Mouse (Mus musculus): ENCODE data around the gene Mybphl. TPM values are rescaled to one million over a fixed set of nuclear protein-coding genes. Genes with fewer than 3 reads are reported as not detected.

Gene Mybphl
- polyA plus RNA-seq (2014; fragmentation: Nextera tagmentation; extraction: Ambion mirVana), result not detected in 2 replicates

DNA sequence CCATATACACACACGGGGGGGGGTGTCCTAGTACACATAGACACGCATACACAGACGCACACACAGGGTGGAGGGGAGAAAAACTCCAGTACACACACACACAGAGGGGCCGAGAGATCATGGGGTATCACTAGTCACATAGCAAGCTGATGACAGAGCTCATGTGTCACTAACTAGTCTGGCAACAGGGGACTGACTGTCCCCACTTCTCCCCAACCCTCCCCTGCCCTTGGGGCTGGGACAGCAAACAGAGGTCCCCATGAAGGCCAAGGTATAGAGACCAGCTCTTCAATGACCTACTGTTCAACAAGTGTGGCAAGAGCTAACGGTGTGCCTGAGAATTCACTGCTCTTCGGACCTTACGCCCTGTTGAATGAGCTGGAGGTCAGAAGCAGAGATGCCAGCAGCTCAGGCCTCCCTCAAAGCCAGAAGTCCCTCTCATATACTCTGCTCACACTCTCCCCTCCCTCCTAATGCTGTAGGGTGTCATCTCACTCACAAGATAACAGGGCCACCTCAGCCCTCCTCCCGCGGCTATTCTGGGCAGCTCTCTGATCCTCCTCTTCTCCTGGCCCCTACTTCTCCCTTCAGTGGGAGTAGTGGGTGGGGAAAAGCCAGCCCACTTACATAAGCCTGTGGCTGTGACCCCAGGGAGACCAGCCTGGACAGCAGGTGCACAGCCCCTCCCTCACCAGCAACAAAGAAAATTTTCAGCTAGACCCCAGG, at the start of gene Mybphl:
Gene Mybphl (plus strand): TSS at position 642 of the 726 bp plus-strand sequence.
- Histone ChIP-seq H3K9me3 (ENCODE audit: control insufficient read depth, low read length) (no peaks in the 10 kb centered on the region), H3K4me3 (ENCODE audit: low read length) (no peak within 1 kb of the TSS), H3K27me3 (ENCODE audit: control insufficient read depth, insufficient read depth, low read length) (no peaks in the 10 kb centered on the region), H3K9ac (ENCODE audit: low read depth, low read length) (no peak within 1 kb of the TSS; the same call in 1 of the 2 replicates), H3K36me3 (ENCODE audit: control insufficient read depth, insufficient read depth, low read length) (no peaks in the 10 kb centered on the region), H3K4me2 (replicated peaks; ENCODE audit: low read depth, low read length) (no peak within 1 kb of the TSS), H3K4me1 (ENCODE audit: control insufficient read depth, insufficient read depth, low read length) (peaks cover 9% of the 10 kb centered on the region; the same call in 1 of the 2 replicates), H3K27ac (ENCODE audit: low read depth, low read length) (no peak within 1 kb of the TSS)
- 67% methylated on average over 9 of the region's 9 CpGs for WGBS
- ATAC-seq (ENCODE audit: low FRiP score, low TSS enrichment), result 0 out of 2 replicates have a peak, but pooled peaks have one; percentile 24

DNA sequence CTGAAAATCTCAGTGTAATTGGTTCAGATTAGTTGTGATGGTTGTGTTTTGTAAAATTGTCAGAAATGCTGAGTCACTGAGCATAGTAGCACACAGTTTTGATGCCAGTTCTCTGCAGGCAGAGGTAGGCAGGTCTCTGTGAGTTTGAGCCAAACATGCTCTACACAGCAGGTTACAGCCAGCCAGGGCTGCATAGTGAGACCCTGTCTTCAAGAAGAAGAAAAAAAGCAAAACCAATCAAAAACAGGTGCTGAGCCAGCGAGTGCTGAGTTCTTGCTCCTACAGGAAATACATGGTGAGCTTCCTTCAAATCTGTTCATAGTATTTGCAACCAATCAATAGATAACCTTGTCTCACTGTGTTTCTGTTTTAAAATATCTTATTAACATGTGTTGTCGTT, 46.2 kb upstream of the Mybphl start:
- Histone ChIP-seq H3K4me2 (replicated peaks; ENCODE audit: low read depth, low read length) (no peak overlapping the region), H3K9me3 (ENCODE audit: control insufficient read depth, low read length) (no peaks in the 10 kb centered on the region), H3K36me3 (ENCODE audit: control insufficient read depth, insufficient read depth, low read length) (no peaks in the 10 kb centered on the region), H3K27me3 (ENCODE audit: control insufficient read depth, insufficient read depth, low read length) (no peaks in the 10 kb centered on the region), H3K4me3 (ENCODE audit: low read length) (no peak overlapping the region), H3K4me1 (ENCODE audit: control insufficient read depth, insufficient read depth, low read length) (no peaks in the 10 kb centered on the region), H3K9ac (ENCODE audit: low read depth, low read length) (no peak overlapping the region), H3K27ac (ENCODE audit: low read depth, low read length) (no peak overlapping the region)
- no peak for ATAC-seq (ENCODE audit: low FRiP score, low TSS enrichment)
- WGBS, result 72% methylated on average over 2 of the region's 2 CpGs

DNA sequence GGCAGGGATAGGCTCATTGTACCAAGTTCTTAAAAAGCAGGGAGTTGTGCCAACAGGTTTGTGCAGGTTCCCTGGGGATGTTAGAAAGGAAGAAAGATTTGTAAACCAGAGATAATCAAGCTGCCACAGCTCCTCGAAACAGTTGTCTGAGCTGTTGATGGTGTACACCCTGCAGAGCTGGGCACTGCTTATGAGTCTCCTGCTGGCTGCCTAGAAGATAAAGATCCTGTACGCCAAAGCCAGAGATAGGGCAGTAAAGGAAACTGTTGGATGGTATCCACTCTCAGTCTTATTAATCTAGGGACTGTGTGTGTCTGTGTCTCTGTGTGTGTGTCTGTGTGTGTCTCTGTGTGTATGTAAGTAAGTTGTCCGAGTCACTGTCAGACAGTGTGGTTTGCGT, 43.0 kb upstream of the Mybphl start:
- Histone ChIP-seq H3K36me3 (ENCODE audit: control insufficient read depth, insufficient read depth, low read length) (peaks cover 6% of the 10 kb centered on the region; the same call in 1 of the 2 replicates), H3K27me3 (ENCODE audit: control insufficient read depth, insufficient read depth, low read length) (no peaks in the 10 kb centered on the region), H3K9ac (ENCODE audit: low read depth, low read length) (no peak overlapping the region), H3K9me3 (ENCODE audit: control insufficient read depth, low read length) (no peaks in the 10 kb centered on the region), H3K4me1 (ENCODE audit: control insufficient read depth, insufficient read depth, low read length) (no peaks in the 10 kb centered on the region), H3K4me3 (ENCODE audit: low read length) (no peak overlapping the region), H3K27ac (ENCODE audit: low read depth, low read length) (no peak overlapping the region), H3K4me2 (replicated peaks; ENCODE audit: low read depth, low read length) (no peak overlapping the region)
- ATAC-seq (ENCODE audit: low FRiP score, low TSS enrichment), result no peak
- 79% methylated on average over 4 of the region's 4 CpGs for WGBS

DNA sequence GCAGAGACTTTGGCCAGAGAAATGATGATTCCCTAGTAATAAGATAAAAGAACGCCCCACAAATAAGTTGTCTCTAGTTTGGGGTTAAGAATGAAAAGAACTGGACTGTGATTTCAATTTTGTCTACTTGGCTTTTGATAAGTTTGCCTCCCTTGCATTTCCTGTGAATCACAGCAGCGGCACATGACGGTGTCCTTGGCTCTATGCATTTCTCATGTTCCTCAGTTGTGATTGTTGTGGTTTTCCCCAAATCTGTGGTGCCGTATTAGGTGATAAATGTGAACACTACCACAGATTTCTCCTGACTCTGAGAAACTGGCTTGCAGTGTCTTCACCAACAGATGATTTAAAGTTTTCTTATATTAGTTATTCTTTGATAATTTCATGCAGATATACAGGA, 42.6 kb upstream of the Mybphl start:
- H3K9me3 ChIP-seq (ENCODE audit: control insufficient read depth, low read length), result no peaks in the 10 kb centered on the region
- H3K4me2 ChIP-seq (replicated peaks; ENCODE audit: low read depth, low read length), result no peak overlapping the region
- H3K4me1 ChIP-seq (ENCODE audit: control insufficient read depth, insufficient read depth, low read length), result no peaks in the 10 kb centered on the region
- ATAC-seq (ENCODE audit: low FRiP score, low TSS enrichment), result no peak
- WGBS, result 87% methylated on average over 4 of the region's 4 CpGs
- H3K9ac ChIP-seq (ENCODE audit: low read depth, low read length), result no peak overlapping the region
- no peaks in the 10 kb centered on the region for H3K27me3 ChIP-seq (ENCODE audit: control insufficient read depth, insufficient read depth, low read length)
- H3K27ac ChIP-seq (ENCODE audit: low read depth, low read length), result no peak overlapping the region
- peaks cover 6% of the 10 kb centered on the region; the same call in 1 of the 2 replicates for H3K36me3 ChIP-seq (ENCODE audit: control insufficient read depth, insufficient read depth, low read length)
- H3K4me3 ChIP-seq (ENCODE audit: low read length), result no peak overlapping the region

DNA sequence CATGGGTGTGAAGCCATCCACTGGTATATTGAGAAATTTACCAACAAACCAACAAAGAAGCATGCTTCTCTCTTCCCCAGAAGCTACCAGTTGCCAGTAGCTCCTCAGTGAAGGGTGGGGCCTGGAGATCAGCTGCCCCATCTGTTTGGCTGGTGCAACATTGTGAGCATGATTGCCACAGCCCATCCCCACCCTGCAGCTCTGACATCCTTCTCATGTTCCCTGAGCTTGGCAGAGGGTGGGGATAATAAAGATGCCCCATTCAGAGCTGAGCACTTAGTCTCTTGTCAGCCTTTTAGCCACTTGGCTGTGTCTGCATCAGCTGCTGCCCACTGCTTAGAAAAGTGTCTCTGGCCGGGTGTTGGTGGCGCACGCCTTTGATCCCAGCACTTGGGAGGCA, 41.7 kb upstream of the Mybphl start:
- H3K9me3 ChIP-seq (ENCODE audit: control insufficient read depth, low read length), result no peaks in the 10 kb centered on the region
- no peak overlapping the region for H3K4me3 ChIP-seq (ENCODE audit: low read length)
- no peaks in the 10 kb centered on the region for H3K4me1 ChIP-seq (ENCODE audit: control insufficient read depth, insufficient read depth, low read length)
- H3K4me2 ChIP-seq (replicated peaks; ENCODE audit: low read depth, low read length), result no peak overlapping the region
- no peaks in the 10 kb centered on the region for H3K27me3 ChIP-seq (ENCODE audit: control insufficient read depth, insufficient read depth, low read length)
- no peak overlapping the region for H3K9ac ChIP-seq (ENCODE audit: low read depth, low read length)
- peaks cover 12% of the 10 kb centered on the region; the same call in 1 of the 2 replicates for H3K36me3 ChIP-seq (ENCODE audit: control insufficient read depth, insufficient read depth, low read length)
- H3K27ac ChIP-seq (ENCODE audit: low read depth, low read length), result no peak overlapping the region
- ATAC-seq (ENCODE audit: low FRiP score, low TSS enrichment), result no peak
- WGBS, result 79% methylated on average over 3 of the region's 3 CpGs

DNA sequence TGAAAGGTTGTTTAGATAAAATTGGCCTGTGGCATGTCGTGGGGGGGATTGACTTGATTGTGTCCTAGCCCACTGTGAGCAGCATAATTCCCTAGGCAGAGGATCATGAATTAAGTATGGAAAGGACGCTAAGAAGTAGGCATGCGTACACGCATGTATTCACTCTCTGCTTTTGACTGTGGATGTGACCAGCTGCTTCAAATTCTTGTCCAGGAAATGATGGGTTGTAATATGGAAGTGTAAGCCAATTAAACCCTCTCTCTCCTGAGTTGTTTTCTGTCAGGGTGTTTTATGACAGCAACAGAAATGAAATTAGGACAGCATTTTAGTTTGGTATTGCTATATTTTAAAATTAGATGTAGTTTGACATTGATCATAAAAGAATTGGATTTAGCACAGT, 39.9 kb upstream of the Mybphl start:
- Histone ChIP-seq H3K9ac (ENCODE audit: low read depth, low read length) (no peak overlapping the region), H3K27ac (ENCODE audit: low read depth, low read length) (no peak overlapping the region), H3K4me2 (replicated peaks; ENCODE audit: low read depth, low read length) (no peak overlapping the region), H3K27me3 (ENCODE audit: control insufficient read depth, insufficient read depth, low read length) (no peaks in the 10 kb centered on the region), H3K9me3 (ENCODE audit: control insufficient read depth, low read length) (no peaks in the 10 kb centered on the region), H3K4me3 (ENCODE audit: low read length) (no peak overlapping the region), H3K36me3 (ENCODE audit: control insufficient read depth, insufficient read depth, low read length) (peaks cover 12% of the 10 kb centered on the region; the same call in 1 of the 2 replicates), H3K4me1 (ENCODE audit: control insufficient read depth, insufficient read depth, low read length) (no peaks in the 10 kb centered on the region)
- WGBS, result 85% methylated on average over 4 of the region's 4 CpGs
- no peak for ATAC-seq (ENCODE audit: low FRiP score, low TSS enrichment)

DNA sequence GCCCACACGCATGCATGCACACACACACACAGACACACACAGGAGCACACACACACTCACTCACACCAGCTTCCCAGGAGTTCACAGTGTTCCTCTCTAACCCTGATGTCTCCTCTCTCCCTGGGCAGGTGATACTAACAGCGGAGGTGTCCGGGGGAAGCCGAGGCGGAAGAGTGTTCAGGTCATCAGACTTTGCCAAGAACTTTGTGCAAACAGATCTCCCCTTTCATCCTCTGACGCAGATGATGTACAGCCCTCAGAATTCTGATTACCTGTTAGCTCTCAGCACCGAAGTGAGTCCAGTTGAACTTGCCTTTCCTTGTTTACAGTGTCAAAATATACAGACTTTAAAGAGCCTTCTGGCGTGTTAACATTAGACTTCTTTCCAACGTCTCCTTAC, 39.2 kb upstream of the Mybphl start:
- ATAC-seq (ENCODE audit: low FRiP score, low TSS enrichment), result no peak
- Histone ChIP-seq H3K36me3 (ENCODE audit: control insufficient read depth, insufficient read depth, low read length) (peaks cover 12% of the 10 kb centered on the region; the same call in 1 of the 2 replicates), H3K9me3 (ENCODE audit: control insufficient read depth, low read length) (no peaks in the 10 kb centered on the region), H3K27ac (ENCODE audit: low read depth, low read length) (no peak overlapping the region), H3K27me3 (ENCODE audit: control insufficient read depth, insufficient read depth, low read length) (no peaks in the 10 kb centered on the region), H3K4me2 (replicated peaks; ENCODE audit: low read depth, low read length) (no peak overlapping the region), H3K9ac (ENCODE audit: low read depth, low read length) (no peak overlapping the region), H3K4me1 (ENCODE audit: control insufficient read depth, insufficient read depth, low read length) (no peaks in the 10 kb centered on the region), H3K4me3 (ENCODE audit: low read length) (no peak overlapping the region)
- WGBS, result 88% methylated on average over 9 of the region's 9 CpGs

DNA sequence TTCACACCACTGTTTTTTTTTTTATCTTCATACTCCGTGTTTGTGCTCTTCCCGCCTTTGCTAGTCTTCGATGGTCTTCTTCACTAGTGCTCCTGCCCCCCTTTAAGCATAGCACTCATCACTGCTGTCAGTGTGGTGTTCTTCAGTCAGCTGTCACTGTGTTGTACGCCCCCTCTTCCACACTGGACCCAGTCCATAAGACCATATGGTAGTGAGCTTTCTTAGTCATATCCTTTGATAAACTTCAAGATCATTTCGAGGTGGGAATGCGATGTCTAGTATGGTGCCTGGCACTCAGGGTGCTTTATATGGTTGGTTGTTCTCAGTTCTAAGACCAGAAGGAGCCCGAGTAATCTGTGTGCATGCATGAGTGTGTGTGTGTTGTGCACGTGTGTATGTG, 37.4 kb upstream of the Mybphl start:
- Histone ChIP-seq H3K27me3 (ENCODE audit: control insufficient read depth, insufficient read depth, low read length) (no peaks in the 10 kb centered on the region), H3K9me3 (ENCODE audit: control insufficient read depth, low read length) (no peaks in the 10 kb centered on the region), H3K4me2 (replicated peaks; ENCODE audit: low read depth, low read length) (no peak overlapping the region), H3K4me3 (ENCODE audit: low read length) (no peak overlapping the region), H3K4me1 (ENCODE audit: control insufficient read depth, insufficient read depth, low read length) (no peaks in the 10 kb centered on the region), H3K9ac (ENCODE audit: low read depth, low read length) (no peak overlapping the region), H3K27ac (ENCODE audit: low read depth, low read length) (no peak overlapping the region), H3K36me3 (ENCODE audit: control insufficient read depth, insufficient read depth, low read length) (peaks cover 12% of the 10 kb centered on the region; the same call in 1 of the 2 replicates)
- no peak for ATAC-seq (ENCODE audit: low FRiP score, low TSS enrichment)
- WGBS, result 88% methylated on average over 8 of the region's 8 CpGs

DNA sequence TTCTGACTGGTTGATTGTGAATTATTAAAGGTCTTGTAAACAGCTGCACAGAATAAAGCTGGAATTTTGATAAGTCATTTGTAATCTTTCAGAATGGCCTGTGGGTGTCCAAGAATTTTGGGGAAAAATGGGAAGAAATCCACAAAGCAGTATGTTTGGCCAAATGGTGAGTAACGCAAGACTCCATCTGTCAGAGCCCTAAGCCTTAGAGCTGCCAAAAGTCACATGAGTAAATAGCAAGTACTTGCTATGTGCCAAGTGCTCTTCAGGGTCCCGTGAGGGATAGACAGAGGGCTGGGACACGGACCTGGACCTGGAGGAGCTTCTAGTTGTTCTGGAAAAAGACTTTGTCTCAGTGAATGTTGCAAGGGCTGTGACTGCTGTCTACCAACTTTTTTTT, 36.8 kb upstream of the Mybphl start:
- H3K27me3 ChIP-seq (ENCODE audit: control insufficient read depth, insufficient read depth, low read length), result no peaks in the 10 kb centered on the region
- no peaks in the 10 kb centered on the region for H3K9me3 ChIP-seq (ENCODE audit: control insufficient read depth, low read length)
- 42% methylated on average over 3 of the region's 3 CpGs for WGBS
- H3K9ac ChIP-seq (ENCODE audit: low read depth, low read length), result no peak overlapping the region
- no peak for ATAC-seq (ENCODE audit: low FRiP score, low TSS enrichment)
- no peak overlapping the region; the same call in 1 of the 2 replicates for H3K27ac ChIP-seq (ENCODE audit: low read depth, low read length)
- peaks cover 17% of the 10 kb centered on the region; the same call in 1 of the 2 replicates for H3K36me3 ChIP-seq (ENCODE audit: control insufficient read depth, insufficient read depth, low read length)
- H3K4me2 ChIP-seq (replicated peaks; ENCODE audit: low read depth, low read length), result no peak overlapping the region
- H3K4me1 ChIP-seq (ENCODE audit: control insufficient read depth, insufficient read depth, low read length), result no peaks in the 10 kb centered on the region
- no peak overlapping the region for H3K4me3 ChIP-seq (ENCODE audit: low read length)
